Mouse (Mus musculus): ENCODE measurements around the gene Arl2bp. TPM values are rescaled to one million over a fixed set of nuclear protein-coding genes. Genes with fewer than 3 reads are reported as not detected.

Arl2bp gene
- polyA plus RNA-seq, 1 experiment from 2014 or later = 254 TPM

DNA sequence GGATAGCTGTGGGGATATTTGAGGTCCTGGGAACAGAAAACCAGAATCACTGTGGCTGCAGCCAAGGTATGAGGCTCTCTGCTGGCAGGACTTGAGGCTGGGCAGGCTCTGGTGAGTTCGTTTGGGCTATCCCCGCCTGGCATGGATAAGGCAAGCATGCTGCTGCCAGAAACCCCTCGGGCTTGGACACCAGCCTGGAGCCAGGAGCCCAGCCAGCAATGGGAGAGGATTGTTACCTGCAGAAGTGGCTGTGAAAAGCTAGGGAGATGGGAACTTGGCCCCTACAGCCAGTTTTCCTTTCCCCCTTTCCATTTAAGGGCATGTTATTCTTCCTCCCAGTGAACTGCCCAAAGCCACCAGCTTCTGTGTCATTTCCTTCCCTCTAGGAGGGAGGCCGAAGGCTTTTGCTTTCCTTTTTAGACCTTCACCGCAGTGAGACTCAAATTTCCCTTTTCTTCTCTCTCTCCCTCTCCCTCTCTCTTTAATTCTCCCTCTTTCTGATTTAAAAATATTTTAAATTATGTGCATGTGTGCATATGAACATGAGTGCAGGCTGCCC, 44.8 kb downstream of the Arl2bp start:
- Histone ChIP-seq H3K36me3 (ENCODE audit: poor library complexity, severe bottlenecking) (no peaks in the 10 kb centered on the region), H3K4me1 (no peaks in the 10 kb centered on the region), H3K27me3 (no peaks in the 10 kb centered on the region), H3K9me3 (replicated peaks) (no peaks in the 10 kb centered on the region), H3K4me2 (no peak overlapping the region), H3K4me3 (no peak overlapping the region), H3K27ac (peak overlapping the region; percentile 44; the same call in 1 of the 2 replicates), H3K9ac (no peak overlapping the region)
- 65% methylated on average over 5 of the region's 5 CpGs for WGBS
- ATAC-seq = no peak

DNA sequence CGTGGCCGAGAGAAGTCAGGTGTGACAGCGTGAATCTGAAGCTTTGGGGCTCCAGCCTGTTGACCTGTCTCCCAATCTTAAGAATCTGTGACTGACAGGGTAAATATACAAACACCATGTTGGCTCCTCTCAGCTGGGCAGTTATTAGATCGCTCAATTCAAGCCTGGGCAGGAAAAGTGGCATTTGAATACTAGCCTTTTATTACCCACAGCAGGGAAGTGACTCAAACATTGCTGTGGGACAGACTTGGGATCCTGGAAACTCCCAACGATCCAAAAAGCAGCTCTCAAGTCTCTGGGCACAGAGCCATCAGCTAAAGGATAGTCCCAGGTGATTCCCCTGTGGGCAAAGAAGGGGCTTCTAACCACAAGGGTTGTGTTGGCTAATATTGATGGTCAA, 48.2 kb downstream of the Arl2bp start:
- WGBS = 43% methylated on average over 5 of the region's 5 CpGs
- Histone ChIP-seq H3K4me3 (no peak overlapping the region), H3K9ac (no peak overlapping the region), H3K27ac (no peak overlapping the region), H3K9me3 (replicated peaks) (no peaks in the 10 kb centered on the region), H3K4me2 (no peak overlapping the region), H3K4me1 (no peaks in the 10 kb centered on the region), H3K27me3 (no peaks in the 10 kb centered on the region), H3K36me3 (ENCODE audit: poor library complexity, severe bottlenecking) (no peaks in the 10 kb centered on the region)
- no peak for ATAC-seq

GRCm38 (mm10) chr8:94715871-94716270, 49.5 kb downstream of the Arl2bp start:
- Histone ChIP-seq H3K4me2 (no peak overlapping the region), H3K36me3 (ENCODE audit: poor library complexity, severe bottlenecking) (no peaks in the 10 kb centered on the region), H3K27ac (no peak overlapping the region), H3K9ac (no peak overlapping the region), H3K4me1 (no peaks in the 10 kb centered on the region), H3K4me3 (no peak overlapping the region), H3K27me3 (no peaks in the 10 kb centered on the region), H3K9me3 (replicated peaks) (no peaks in the 10 kb centered on the region)
- ATAC-seq = no peak
- 79% methylated on average over 3 of the region's 3 CpGs for WGBS

DNA sequence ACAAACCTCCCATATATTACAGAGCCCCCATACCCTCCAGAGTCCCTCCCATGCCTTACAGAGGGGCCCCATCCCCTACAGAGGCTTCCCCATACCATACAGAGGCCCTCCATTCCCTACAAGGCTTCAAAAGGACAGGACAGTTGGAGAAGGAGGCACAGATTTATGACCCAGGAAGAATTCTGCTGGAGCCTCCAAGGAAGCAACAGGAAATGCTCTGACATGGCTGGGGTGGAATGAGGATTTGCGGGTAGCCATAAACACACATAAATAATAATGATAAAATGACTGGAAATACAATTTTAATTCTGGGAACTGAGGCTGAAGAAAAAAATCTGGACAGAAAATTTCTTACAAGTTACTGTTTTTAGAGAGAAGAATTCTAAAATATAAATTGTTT, 50.4 kb downstream of the Arl2bp start:
- H3K9me3 ChIP-seq (replicated peaks) = no peaks in the 10 kb centered on the region

More for the DNA sequence above, 50.4 kb downstream of the Arl2bp start:
- Histone ChIP-seq H3K27ac (no peak overlapping the region), H3K4me3 (no peak overlapping the region), H3K36me3 (ENCODE audit: poor library complexity, severe bottlenecking) (no peaks in the 10 kb centered on the region), H3K9ac (no peak overlapping the region), H3K4me1 (no peaks in the 10 kb centered on the region), H3K27me3 (no peaks in the 10 kb centered on the region), H3K4me2 (no peak overlapping the region)
- ATAC-seq = no peak
- 94% methylated on average over 1 of the region's 1 CpGs for WGBS

Other genes with a start within 250 kb of the Arl2bp start
- gene Nlrc5, start 232.2 kb upstream of the Arl2bp start, polyA plus RNA-seq (2015; fragmentation: Nextera tagmentation; extraction: Ambion mirVana) = 0.12 and 0.26 TPM in 2 replicates
- 14.3 and 18.6 TPM in 2 replicates for gene Cpne2, start 133.6 kb upstream of the Arl2bp start, polyA plus RNA-seq (2015; fragmentation: Nextera tagmentation; extraction: Ambion mirVana)
- gene Rspry1, start 64.7 kb upstream of the Arl2bp start, polyA plus RNA-seq (2015; fragmentation: Nextera tagmentation; extraction: Ambion mirVana) = 48.1 and 54.3 TPM in 2 replicates
- gene Fam192a, start 64.6 kb upstream of the Arl2bp start, polyA plus RNA-seq (2015; fragmentation: Nextera tagmentation; extraction: Ambion mirVana) = 108 TPM in 2 replicates
- gene Pllp, start 29.7 kb downstream of the Arl2bp start, polyA plus RNA-seq (2015; fragmentation: Nextera tagmentation; extraction: Ambion mirVana) = 0.55 and 0.63 TPM in 2 replicates
- not detected in 2 replicates for gene Ccl22, start 79.0 kb downstream of the Arl2bp start, polyA plus RNA-seq (2015; fragmentation: Nextera tagmentation; extraction: Ambion mirVana)
- gene Cx3cl1, start 105.4 kb downstream of the Arl2bp start, polyA plus RNA-seq (2015; fragmentation: Nextera tagmentation; extraction: Ambion mirVana) = 6.9 and 8.6 TPM in 2 replicates
- not detected in 2 replicates for gene Ccl17, start 143.9 kb downstream of the Arl2bp start, polyA plus RNA-seq (2015; fragmentation: Nextera tagmentation; extraction: Ambion mirVana)
- gene Coq9, start 171.7 kb downstream of the Arl2bp start, polyA plus RNA-seq (2015; fragmentation: Nextera tagmentation; extraction: Ambion mirVana) = 55.0 and 60.8 TPM in 2 replicates
- 162 and 176 TPM in 2 replicates for gene Ciapin1, start 171.8 kb downstream of the Arl2bp start, polyA plus RNA-seq (2015; fragmentation: Nextera tagmentation; extraction: Ambion mirVana)
- 170 TPM in 2 replicates for gene Polr2c, start 190.8 kb downstream of the Arl2bp start, polyA plus RNA-seq (2015; fragmentation: Nextera tagmentation; extraction: Ambion mirVana)
- gene Dok4, start 209.7 kb downstream of the Arl2bp start, polyA plus RNA-seq (2015; fragmentation: Nextera tagmentation; extraction: Ambion mirVana) = 38.2 and 39.2 TPM in 2 replicates

Measured in forebrain, embryonic 13.5 days (tissue).